Mouse (Mus musculus) stomach, embryonic 14.5 days (tissue): ENCODE data around the gene Clec16a. TPM values are rescaled to one million over a fixed set of nuclear protein-coding genes. Genes with fewer than 3 reads are reported as not detected.

Source experiments
- ATAC-seq: fragments of 200-750 bp; cut with Nextera tagmentation; 2 replicates; pipeline ENCODE4 v1.8.0; 2017; ENCODE audit warnings: low read depth, moderate TSS enrichment; ENCODE audit not compliant: insufficient number of reproducible peaks, insufficient read depth, low FRiP score
- H3K27ac ChIP-seq: fragments of 300-500 bp; sonication (generic); 2 replicates; pipeline ENCODE4 v1.5.1; 2014; ENCODE audit warnings: mild to moderate bottlenecking, low read length, moderate library complexity, mixed read lengths
- H3K27me3 ChIP-seq: fragments of 300-500 bp; sonication (generic); 2 replicates; pipeline ENCODE4 v1.6.1; 2014; ENCODE audit warnings: low read length, control low read depth, mixed read lengths; ENCODE audit not compliant: control insufficient read depth, insufficient read depth
- H3K36me3 ChIP-seq: fragments of 300-500 bp; sonication (generic); 2 replicates; pipeline ENCODE4 v1.6.1; 2014; ENCODE audit warnings: mild to moderate bottlenecking, control low read depth, low read length, moderate library complexity, mixed read lengths; ENCODE audit not compliant: control insufficient read depth, insufficient read depth
- H3K4me1 ChIP-seq: fragments of 300-500 bp; sonication (generic); 2 replicates; pipeline ENCODE4 v1.6.1; 2014; ENCODE audit warnings: low read length, control low read depth, mixed read lengths; ENCODE audit not compliant: control insufficient read depth, insufficient read depth
- H3K4me2 ChIP-seq: fragments of 300-500 bp; sonication (generic); replicated peaks from 2 replicates; pipeline ENCODE4 v1.6.1; 2014; ENCODE audit warnings: low read depth, low read length, control low read depth
- H3K4me3 ChIP-seq: fragments of 300-500 bp; sonication (generic); 2 replicates; pipeline ENCODE4 v1.5.1; 2014; ENCODE audit warnings: low read depth, low read length, control low read depth
- H3K9ac ChIP-seq: fragments of 300-500 bp; sonication (generic); replicated peaks from 2 replicates; pipeline ENCODE4 v1.6.1; 2014; ENCODE audit warnings: low read depth, mild to moderate bottlenecking, control low read depth, low read length, moderate library complexity, mixed read lengths
- H3K9me3 ChIP-seq: fragments of 300-500 bp; sonication (generic); 2 replicates; pipeline ENCODE4 v1.6.1; 2016; ENCODE audit warnings: low read depth, low read length, control low read depth; ENCODE audit not compliant: control insufficient read depth
- WGBS: fragments of 180-500 bp; shearing (Covaris S2); extraction: QIAGEN DNeasy Blood & Tissue Kit; methylation state at CpG from one replicate; pipeline ENCODE4 v1.1.7; 2014; 5-methylcytosine and 5-hydroxymethylcytosine counted together
- polyA plus RNA-seq: library from polyadenylated mRNA; unstranded; fragments of >200 nt; fragmentation: Nextera tagmentation; extraction: Ambion mirVana; gene quantifications from 2 replicates; pipeline ENCODE4 v1.2.1, GENCODE M21; 2014

The Clec16a gene
- polyA plus RNA-seq, 1 experiment from 2014 or later, result 38.9 TPM

DNA sequence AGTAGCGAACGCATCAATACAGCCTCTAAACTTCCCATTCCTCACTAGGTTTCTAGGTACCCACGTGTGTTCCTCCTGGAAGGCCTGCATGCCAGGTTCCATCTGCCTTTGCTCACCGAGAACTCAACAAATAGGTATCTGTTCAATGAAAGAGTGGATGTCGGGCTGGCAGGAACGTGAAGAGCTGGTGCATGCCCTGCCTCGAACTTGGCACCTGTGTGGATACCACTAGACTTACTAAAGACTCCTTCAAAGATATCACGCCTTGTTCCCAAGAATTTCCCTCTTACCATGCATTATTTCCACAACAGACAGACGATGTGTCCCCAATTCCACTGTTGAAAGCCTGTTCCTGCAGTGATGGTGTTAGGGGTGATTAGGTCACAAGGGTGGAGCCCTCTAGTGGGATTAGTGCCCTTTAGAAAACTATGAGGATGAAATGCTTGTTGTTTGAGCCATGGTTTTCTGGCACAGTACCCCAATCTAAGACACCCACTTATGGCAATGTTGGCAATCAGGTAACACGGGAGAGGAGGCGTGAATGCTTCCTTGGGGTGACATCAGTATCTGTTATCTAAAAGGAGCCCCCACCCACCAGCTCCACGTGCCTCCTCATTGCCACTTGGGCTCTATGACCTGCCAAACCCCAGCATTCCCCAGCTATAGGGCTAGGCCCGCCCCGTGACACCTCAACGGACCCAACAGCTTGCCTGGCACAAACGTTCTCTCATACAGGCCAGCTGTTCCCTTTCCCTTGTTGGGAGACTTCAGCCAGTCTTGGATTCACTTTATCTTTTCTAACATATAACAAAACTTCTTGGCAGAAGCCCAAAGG is 4.2 kb upstream of the Clec16a start:
- no peak overlapping the region for H3K27ac ChIP-seq
- no peak overlapping the region; the same call in none of the 2 replicates for H3K9ac ChIP-seq
- ATAC-seq, result no peak
- H3K4me2 ChIP-seq, result peak overlapping the region; percentile 98
- H3K4me1 ChIP-seq, result peaks cover 23% of the 10 kb centered on the region
- no peaks in the 10 kb centered on the region for H3K36me3 ChIP-seq
- no peaks in the 10 kb centered on the region for H3K27me3 ChIP-seq
- WGBS, result 58% methylated on average over 16 of the region's 16 CpGs
- H3K9me3 ChIP-seq, result no peaks in the 10 kb centered on the region
- peak overlapping the region; percentile 72 for H3K4me3 ChIP-seq

DNA sequence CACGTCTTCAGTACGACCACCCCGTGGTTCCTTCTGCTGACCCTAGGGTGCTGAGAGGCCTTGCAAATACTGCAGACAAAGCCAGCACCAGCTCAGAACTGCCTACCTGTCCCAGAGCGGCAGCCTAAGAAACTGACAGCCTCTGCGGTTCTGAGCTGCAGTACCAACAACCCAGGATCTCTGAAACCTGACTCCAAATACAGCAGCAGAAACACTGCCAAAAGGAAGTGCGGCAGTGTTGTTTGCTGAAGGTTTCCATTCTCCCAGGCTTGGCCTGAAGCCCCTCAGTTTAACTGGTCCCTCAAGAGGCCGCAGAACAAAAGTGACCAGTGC is 3.6 kb upstream of the Clec16a start:
- peak overlapping the region; percentile 89; the same call in 1 of the 2 replicates for H3K9ac ChIP-seq
- no peaks in the 10 kb centered on the region for H3K36me3 ChIP-seq
- peak overlapping the region; percentile 98 for H3K4me2 ChIP-seq
- peaks cover 28% of the 10 kb centered on the region for H3K4me1 ChIP-seq
- H3K27me3 ChIP-seq, result no peaks in the 10 kb centered on the region
- no peak for ATAC-seq
- no peak overlapping the region for H3K27ac ChIP-seq
- WGBS, result 8% methylated on average over 7 of the region's 7 CpGs
- H3K9me3 ChIP-seq, result no peaks in the 10 kb centered on the region
- H3K4me3 ChIP-seq, result peak overlapping the region; percentile 72

DNA sequence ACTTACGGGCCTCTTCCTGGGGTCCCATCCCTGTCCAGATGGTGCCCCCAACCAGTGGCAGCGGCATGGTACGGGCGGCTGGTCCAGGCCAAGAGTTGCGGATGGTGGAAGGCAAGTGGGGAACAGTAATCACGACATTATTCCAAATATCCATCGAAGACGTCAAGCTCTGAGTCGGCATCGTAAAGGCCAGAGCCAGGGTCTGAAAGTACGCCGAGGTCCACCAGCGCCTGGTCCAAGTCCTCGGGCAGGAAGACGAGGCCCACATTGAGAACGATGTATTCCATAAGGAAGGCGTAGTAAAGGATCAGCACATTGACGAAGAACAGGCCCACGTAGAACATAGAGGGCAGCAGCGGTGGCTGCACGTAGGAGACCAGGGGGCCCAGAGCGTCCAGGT is 2.9 kb upstream of the Clec16a start:
- Histone ChIP-seq H3K4me2 (peak overlapping the region; percentile 98), H3K4me1 (peaks cover 29% of the 10 kb centered on the region), H3K4me3 (peak overlapping the region; percentile 72), H3K36me3 (no peaks in the 10 kb centered on the region), H3K9me3 (no peaks in the 10 kb centered on the region), H3K27ac (peak overlapping the region; percentile 83), H3K9ac (peak overlapping the region; percentile 89), H3K27me3 (no peaks in the 10 kb centered on the region)
- 2% methylated on average over 22 of the region's 22 CpGs for WGBS
- no peak for ATAC-seq

DNA sequence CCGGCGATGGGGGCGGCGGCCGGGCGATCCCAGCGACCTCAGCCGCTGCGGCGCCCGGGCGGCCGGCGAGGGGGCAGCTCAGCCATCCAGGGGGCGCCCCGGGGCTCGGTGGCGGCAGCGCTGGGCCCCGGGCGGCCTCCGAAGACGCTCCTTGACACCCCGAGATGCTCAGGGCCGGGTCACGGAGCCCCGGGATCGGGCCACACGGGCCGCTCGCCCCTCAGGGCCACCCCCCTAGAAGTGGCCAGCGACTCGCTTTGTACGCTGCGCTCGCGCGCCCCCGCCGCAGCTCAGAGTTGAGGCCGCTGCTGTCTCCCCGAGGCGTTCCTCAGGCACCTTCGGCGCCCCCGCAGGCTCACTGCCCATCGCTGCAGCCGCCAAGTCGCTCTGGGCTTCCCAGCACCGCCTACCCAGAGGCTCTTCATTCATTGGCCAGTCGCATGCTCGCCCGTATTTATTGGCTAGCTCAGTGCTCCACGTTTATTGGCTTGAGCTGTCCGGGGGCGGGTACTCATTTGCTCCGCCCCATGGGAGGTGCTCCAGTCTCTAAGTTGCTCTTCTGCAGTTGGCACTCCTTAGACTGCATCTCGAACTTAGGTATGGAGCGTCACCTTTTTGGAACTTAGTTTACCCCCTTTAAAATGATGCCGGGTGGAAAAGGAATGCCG is 2.3 kb upstream of the Clec16a start, which contains the start of gene Dexi:
TSS of gene Dexi (minus strand) at position 357 of the 668 bp plus-strand sequence.
- H3K9ac ChIP-seq, result peak within 1 kb of the TSS; percentile 89
- H3K27ac ChIP-seq, result peak within 1 kb of the TSS; percentile 83
- H3K4me3 ChIP-seq, result peak within 1 kb of the TSS; percentile 72
- peaks cover 29% of the 10 kb centered on the region for H3K4me1 ChIP-seq
- ATAC-seq, result peak; percentile 96
- WGBS, result under 1% methylated on average over 55 of the region's 61 CpGs
- H3K9me3 ChIP-seq, result no peaks in the 10 kb centered on the region
- H3K36me3 ChIP-seq, result no peaks in the 10 kb centered on the region
- peak within 1 kb of the TSS; percentile 98 for H3K4me2 ChIP-seq
- no peaks in the 10 kb centered on the region for H3K27me3 ChIP-seq

DNA sequence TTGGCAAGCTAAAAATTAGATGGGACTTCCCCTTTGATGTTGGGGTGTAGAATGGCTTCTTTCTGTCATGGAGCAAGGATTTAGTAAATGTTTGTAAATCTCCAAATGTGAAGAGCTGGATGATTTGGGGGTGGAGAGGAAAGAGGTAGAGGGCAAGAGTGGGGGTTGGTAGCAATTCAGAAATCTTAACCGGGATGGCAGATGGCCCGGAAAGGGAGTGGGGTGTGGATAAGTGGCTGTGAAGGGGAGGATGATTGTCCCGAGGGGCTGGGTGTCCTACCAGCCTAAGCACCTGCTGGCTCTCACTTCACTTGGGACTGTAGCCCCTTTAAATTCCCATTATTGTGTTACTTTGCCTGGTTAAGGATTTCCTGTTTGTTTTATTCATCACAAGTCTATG is 1.7 kb downstream of the Clec16a start:
- WGBS, result 62% methylated on average over 3 of the region's 3 CpGs

DNA sequence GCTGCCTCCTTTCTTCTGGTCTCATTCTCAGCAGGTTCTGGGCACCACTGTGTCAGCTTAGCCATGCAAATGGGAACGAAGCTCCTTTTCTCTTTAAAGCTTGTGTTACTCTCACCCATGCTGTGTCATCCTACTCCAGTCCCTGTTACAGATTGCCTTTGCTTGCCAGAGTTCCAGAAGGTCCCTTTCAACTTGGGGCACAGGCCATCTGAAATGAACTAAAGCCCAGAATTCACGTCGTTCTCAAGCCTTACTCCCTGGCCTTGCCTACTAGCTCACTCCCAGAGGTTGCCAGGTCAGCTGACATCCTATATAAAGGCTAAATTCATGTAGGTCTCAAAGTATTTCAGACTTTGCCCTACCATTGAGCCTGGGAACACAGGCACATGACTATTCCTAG is 3.8 kb downstream of the Clec16a start:
- H3K27ac ChIP-seq, result no peak overlapping the region
- no peak overlapping the region for H3K4me2 ChIP-seq
- no peak overlapping the region for H3K9ac ChIP-seq
- peaks cover 9% of the 10 kb centered on the region for H3K4me1 ChIP-seq
- no peak for ATAC-seq
- no peak overlapping the region for H3K4me3 ChIP-seq
- 66% methylated on average over 3 of the region's 3 CpGs for WGBS
- no peaks in the 10 kb centered on the region for H3K36me3 ChIP-seq
- H3K9me3 ChIP-seq, result no peaks in the 10 kb centered on the region
- H3K27me3 ChIP-seq, result no peaks in the 10 kb centered on the region

More for the DNA sequence above, 1.7 kb downstream of the Clec16a start:
- H3K36me3 ChIP-seq, result no peaks in the 10 kb centered on the region
- H3K9ac ChIP-seq, result no peak overlapping the region
- no peak for ATAC-seq
- H3K4me3 ChIP-seq, result no peak overlapping the region
- H3K27me3 ChIP-seq, result no peaks in the 10 kb centered on the region
- no peaks in the 10 kb centered on the region for H3K9me3 ChIP-seq
- no peak overlapping the region for H3K4me2 ChIP-seq
- H3K4me1 ChIP-seq, result peaks cover 9% of the 10 kb centered on the region
- no peak overlapping the region for H3K27ac ChIP-seq

DNA sequence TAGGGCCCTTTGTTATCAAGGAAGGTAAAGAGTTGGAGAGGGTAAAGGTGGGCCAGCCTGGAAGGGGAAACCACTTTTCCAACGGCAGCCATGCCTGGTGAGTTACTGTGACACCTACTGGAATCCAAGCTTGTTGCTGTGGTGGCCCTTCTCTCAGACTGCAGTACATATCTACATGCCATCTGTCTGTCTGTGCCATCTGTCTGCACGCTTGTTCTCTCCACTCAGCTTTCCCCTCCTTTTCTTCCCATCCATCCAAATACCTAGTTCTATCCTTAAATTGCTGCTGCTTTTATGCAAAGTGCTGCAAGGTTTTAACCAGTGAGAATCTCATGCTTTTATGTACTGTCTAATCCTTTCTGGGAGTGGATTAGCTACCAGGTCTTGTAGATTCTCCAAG is 4.5 kb downstream of the Clec16a start:
- Histone ChIP-seq H3K4me1 (peaks cover 9% of the 10 kb centered on the region), H3K27ac (no peak overlapping the region), H3K36me3 (no peaks in the 10 kb centered on the region), H3K9me3 (no peaks in the 10 kb centered on the region), H3K4me2 (no peak overlapping the region), H3K9ac (no peak overlapping the region), H3K27me3 (no peaks in the 10 kb centered on the region), H3K4me3 (no peak overlapping the region)
- 77% methylated on average over 2 of the region's 2 CpGs for WGBS
- no peak for ATAC-seq

DNA sequence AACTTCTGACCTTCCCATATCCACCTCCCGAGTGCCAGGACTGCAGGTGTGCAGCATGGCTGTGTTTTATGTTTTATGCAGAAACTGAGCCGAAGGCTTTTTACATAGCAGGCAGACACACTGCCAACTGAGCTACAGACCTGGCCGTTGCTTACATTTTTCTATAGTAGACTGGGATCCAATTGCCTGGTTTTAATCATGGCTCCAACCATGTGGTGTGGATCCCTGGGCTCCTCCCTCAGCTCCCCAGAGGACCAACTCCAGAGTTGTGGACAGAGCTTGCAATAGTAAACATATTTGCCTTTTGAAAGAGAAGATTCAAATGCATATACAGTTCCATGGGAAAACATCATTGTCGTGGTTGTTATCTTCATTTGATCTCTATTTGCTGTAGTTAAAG is 6.5 kb downstream of the Clec16a start:
- WGBS, result 77% methylated on average over 4 of the region's 4 CpGs
- no peak overlapping the region for H3K27ac ChIP-seq
- 0 out of 2 replicates have a peak, but pooled peaks cover under 1% of the 10 kb centered on the region for H3K4me1 ChIP-seq
- H3K9ac ChIP-seq, result no peak overlapping the region
- H3K9me3 ChIP-seq, result no peaks in the 10 kb centered on the region
- no peaks in the 10 kb centered on the region for H3K27me3 ChIP-seq
- H3K4me3 ChIP-seq, result no peak overlapping the region
- H3K36me3 ChIP-seq, result no peaks in the 10 kb centered on the region
- no peak for ATAC-seq
- no peak overlapping the region for H3K4me2 ChIP-seq
